Mouse (Mus musculus): ENCODE measurements around the gene Sh3bgrl. TPM values are rescaled to one million over a fixed set of nuclear protein-coding genes. Genes with fewer than 3 reads are reported as not detected.
"Not testable (repeated sequence)": the region's sequence is repeated elsewhere in the genome, so short reads cannot be mapped to it uniquely, and the experiment has no call there.

The Sh3bgrl gene
- polyA plus RNA-seq (2015; fragmentation: Nextera tagmentation; extraction: Ambion mirVana) = 196 and 202 TPM in 2 replicates

DNA sequence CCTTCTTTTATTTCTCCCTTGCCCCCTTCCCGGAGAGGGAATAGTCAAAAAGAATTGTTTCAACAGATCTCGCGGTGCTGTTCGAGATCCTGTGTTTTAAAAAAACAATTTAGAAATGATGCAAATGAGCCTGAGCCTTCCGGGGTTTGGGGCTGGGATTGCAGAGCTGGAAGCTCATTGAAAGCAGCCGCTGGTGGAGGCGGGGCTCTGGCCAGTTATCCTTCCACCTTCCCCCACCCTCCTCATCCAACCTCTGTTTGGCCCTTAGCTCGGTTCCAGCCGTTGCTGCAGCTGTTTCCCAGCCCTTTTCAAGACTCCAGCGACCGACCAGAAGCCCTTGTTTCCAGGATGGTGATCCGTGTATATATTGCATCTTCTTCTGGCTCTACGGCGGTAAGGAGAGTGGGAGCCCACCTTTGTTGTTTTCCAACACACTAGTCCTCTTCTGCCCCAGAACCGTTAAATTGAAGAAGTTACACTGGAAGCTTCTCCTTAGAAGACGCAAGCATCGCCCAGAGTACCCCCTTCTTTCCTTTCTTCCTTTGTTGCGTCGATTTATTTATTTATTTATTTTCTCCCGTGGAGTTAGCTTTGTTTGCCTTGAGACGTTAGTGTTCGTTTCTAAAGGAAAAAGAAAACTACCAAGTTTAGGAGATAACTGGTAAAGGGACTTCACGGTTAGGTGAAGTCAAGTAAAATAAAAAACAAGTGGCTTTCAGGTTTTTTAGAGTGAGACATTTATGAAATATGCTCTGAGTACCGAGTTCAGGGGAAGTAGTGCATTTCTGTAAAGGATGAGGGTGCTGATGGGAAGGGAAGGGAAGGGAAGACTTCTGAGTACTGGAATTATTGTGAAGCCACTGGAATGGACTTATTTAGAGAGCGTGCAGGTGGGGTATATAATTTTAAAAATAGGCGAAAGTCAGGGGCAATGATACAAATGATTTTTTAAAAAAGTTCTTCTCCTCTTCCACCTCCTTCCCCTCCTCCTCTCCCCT lies at the start of gene Sh3bgrl:
TSS of gene Sh3bgrl (plus strand) at position 121 of the 998 bp plus-strand sequence.
- no peaks in the 10 kb centered on the region for H3K36me3 ChIP-seq
- H3K9ac ChIP-seq = peak within 1 kb of the TSS; percentile 71
- H3K4me3 ChIP-seq = peak within 1 kb of the TSS; percentile 52
- H3K27me3 ChIP-seq = no peaks in the 10 kb centered on the region
- 16% methylated on average over 26 of the region's 26 CpGs for WGBS
- peak within 1 kb of the TSS; percentile 56 for H3K4me2 ChIP-seq
- H3K9me3 ChIP-seq = no peaks in the 10 kb centered on the region
- peak; percentile 88 for ATAC-seq (ENCODE audit: insufficient number of reproducible peaks, insufficient read depth, low FRiP score, low TSS enrichment, low read depth)
- H3K27ac ChIP-seq = peak within 1 kb of the TSS; percentile 92
- H3K4me1 ChIP-seq = no peaks in the 10 kb centered on the region

DNA sequence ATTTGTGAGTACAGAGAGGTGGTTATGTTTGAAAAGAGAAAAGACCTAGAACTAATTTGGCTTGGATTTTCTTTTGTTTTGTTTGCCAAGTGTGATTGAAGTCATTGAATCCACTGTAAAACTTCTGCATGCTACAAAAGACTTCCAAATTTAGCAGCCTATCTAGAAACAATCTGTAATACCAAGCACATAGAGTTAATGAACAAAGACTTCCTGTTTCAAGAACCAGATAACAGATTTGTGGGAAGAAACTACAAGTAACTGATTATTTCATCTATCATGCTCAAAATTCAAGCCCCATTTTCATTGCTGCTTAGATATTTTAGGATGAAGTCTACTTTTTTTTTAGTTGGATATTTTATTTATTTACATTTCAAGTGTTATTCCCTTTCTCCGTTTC lies 47.4 kb upstream of the Sh3bgrl start:
- Histone ChIP-seq H3K4me1 (no peaks in the 10 kb centered on the region), H3K27me3 (no peaks in the 10 kb centered on the region), H3K9me3 (no peaks in the 10 kb centered on the region), H3K9ac (no peak overlapping the region), H3K4me3 (no peak overlapping the region), H3K27ac (no peak overlapping the region), H3K4me2 (no peak overlapping the region), H3K36me3 (no peaks in the 10 kb centered on the region)
- WGBS = 64% methylated on average over 1 of the region's 1 CpGs
- no peak for ATAC-seq (ENCODE audit: insufficient number of reproducible peaks, insufficient read depth, low FRiP score, low TSS enrichment, low read depth)

DNA sequence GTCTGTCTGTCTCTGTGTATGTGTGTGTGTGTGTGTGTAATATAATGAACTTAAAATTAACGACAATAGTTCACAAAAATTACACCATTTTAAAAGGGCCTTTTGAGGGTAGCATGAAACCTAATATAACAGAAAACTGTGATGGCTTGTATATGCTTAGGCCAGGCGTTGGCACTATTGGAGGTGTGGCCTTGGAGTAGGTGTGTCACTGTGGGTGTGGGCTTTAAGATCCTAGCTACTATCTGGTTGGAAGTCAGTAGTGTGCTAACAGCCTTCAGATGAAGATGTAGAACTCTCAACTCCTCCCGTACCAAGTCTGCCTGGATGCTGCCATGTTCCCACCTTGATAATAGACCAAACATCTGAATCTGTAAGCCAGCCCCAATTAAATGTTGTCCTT lies 23.4 kb upstream of the Sh3bgrl start:
- no peak overlapping the region for H3K4me3 ChIP-seq
- no peak overlapping the region for H3K27ac ChIP-seq
- H3K4me2 ChIP-seq = no peak overlapping the region
- no peaks in the 10 kb centered on the region for H3K9me3 ChIP-seq
- 88% methylated on average over 3 of the region's 3 CpGs for WGBS
- no peaks in the 10 kb centered on the region for H3K4me1 ChIP-seq
- H3K9ac ChIP-seq = no peak overlapping the region
- no peaks in the 10 kb centered on the region for H3K36me3 ChIP-seq
- no peaks in the 10 kb centered on the region for H3K27me3 ChIP-seq
- no peak for ATAC-seq (ENCODE audit: insufficient number of reproducible peaks, insufficient read depth, low FRiP score, low TSS enrichment, low read depth)

DNA sequence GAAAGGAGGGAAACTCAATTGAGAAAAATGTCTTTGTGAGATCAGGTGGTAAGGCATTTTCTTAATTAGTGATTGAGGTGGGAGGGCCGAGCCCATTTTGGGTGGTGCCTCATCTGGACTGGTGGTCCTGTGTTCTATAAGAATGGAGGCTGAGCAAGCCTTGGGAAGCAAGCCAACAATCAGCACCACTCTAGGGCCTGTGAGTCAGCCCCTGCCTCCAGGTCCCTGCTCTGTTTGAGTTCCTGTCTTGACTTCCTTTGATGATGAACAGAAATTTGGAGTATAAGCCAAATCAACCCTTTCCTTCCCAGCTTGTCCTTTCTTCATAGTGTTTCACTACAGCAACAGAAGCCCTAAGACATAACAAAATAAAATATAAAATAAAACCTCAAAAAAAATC lies 19.4 kb upstream of the Sh3bgrl start:
- Histone ChIP-seq H3K27me3 (no peaks in the 10 kb centered on the region), H3K4me2 (no peak overlapping the region), H3K4me1 (no peaks in the 10 kb centered on the region), H3K9me3 (no peaks in the 10 kb centered on the region), H3K4me3 (no peak overlapping the region), H3K9ac (no peak overlapping the region), H3K27ac (no peak overlapping the region), H3K36me3 (no peaks in the 10 kb centered on the region)
- WGBS = 54% methylated on average over 1 of the region's 1 CpGs
- no peak for ATAC-seq (ENCODE audit: insufficient number of reproducible peaks, insufficient read depth, low FRiP score, low TSS enrichment, low read depth)

DNA sequence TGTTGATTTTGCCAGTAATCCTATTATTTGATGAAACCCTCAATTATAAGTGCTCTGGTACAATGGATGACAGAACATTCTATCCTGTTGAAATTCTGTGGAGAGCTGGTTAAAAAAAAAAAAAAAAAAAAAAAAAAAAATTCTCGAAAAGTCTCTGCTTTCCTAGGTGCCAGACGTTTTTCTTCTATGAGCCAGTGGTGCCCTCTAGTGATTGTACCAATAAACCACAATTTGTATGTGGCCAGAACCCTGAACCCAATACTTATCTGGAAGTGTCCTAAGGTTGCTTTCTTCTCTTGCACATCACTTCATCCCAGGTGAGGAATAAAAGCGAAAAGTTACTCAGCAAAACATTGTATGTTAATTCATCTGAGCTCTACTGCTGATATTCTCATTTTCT lies 18.8 kb upstream of the Sh3bgrl start:
- Histone ChIP-seq H3K4me1 (no peaks in the 10 kb centered on the region), H3K4me3 (no peak overlapping the region), H3K9ac (no peak overlapping the region), H3K27ac (no peak overlapping the region), H3K9me3 (no peaks in the 10 kb centered on the region), H3K36me3 (no peaks in the 10 kb centered on the region), H3K27me3 (no peaks in the 10 kb centered on the region), H3K4me2 (no peak overlapping the region)
- 20% methylated on average over 3 of the region's 3 CpGs for WGBS
- ATAC-seq (ENCODE audit: insufficient number of reproducible peaks, insufficient read depth, low FRiP score, low TSS enrichment, low read depth) = no peak

DNA sequence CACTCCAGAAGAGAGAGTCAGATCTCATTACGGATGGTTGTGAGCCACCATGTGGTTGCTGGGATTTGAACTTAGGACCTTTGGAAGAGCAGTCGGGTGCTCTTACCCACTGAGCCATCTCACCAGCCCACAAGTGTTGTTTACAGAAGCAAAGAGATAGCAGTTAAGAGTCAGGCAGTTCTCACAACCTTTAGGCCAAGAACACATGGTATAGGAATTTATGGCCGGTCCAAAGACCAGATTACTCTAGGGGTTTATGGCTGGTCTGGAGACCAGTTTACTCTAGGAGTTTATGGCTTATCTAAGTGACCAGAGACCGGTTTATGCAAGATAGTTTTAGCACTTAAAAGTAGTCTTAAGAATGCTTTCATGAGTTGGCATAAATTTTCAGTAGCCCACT lies 15.8 kb upstream of the Sh3bgrl start:
- ATAC-seq (ENCODE audit: insufficient number of reproducible peaks, insufficient read depth, low FRiP score, low TSS enrichment, low read depth); H3K27ac ChIP-seq; H3K27me3 ChIP-seq; H3K4me1 ChIP-seq; H3K36me3 ChIP-seq; H3K9ac ChIP-seq; H3K4me2 ChIP-seq; H3K4me3 ChIP-seq; H3K9me3 ChIP-seq: not testable (repeated sequence)
- WGBS = 88% methylated on average over 4 of the region's 4 CpGs

DNA sequence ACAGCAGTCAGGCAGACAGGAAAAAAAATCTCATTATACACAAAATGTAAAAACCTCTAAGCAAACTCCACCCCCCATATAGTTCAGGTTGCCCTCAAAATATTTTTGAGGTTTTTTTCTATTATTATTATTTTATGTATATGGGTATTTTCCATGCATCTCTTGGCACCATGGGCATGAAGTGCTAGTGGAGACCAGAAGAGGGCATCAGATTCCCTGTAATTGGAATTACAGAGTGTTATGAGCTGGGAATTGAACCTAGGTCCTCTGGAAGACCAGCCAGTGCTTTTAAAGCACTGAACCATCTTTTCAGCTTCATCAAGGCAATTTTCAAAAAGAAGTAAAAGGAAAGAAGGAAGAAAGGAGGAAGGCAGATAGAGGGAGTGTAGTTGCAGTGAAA lies 8.1 kb upstream of the Sh3bgrl start:
- no peak overlapping the region for H3K27ac ChIP-seq
- no peak overlapping the region for H3K4me2 ChIP-seq
- no peak for ATAC-seq (ENCODE audit: insufficient number of reproducible peaks, insufficient read depth, low FRiP score, low TSS enrichment, low read depth)
- H3K4me1 ChIP-seq = no peaks in the 10 kb centered on the region
- no peaks in the 10 kb centered on the region for H3K36me3 ChIP-seq
- H3K27me3 ChIP-seq = no peaks in the 10 kb centered on the region
- H3K9me3 ChIP-seq = no peaks in the 10 kb centered on the region
- no peak overlapping the region for H3K9ac ChIP-seq
- no peak overlapping the region for H3K4me3 ChIP-seq

DNA sequence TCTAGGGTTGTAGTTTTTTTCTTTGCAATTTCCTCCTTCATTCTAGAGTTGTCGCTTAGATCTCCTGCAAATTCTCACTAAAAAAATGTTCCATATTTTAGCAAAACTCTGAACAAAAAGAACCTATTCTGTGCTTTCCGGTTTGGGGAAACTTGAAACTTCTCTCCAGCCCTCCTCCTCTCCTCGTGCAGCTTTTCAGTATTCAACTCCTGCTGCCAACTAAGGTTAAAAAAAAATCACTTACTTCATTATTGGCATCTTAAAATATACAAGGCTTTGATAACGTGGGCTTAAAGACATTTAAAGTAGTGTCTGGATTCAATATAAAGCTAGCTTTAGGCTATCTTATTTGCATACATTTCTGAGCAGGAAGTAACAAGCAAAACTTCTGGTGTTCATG lies 365 bp upstream of the Sh3bgrl start:
- Histone ChIP-seq H3K4me2 (peak overlapping the region; percentile 56), H3K36me3 (no peaks in the 10 kb centered on the region), H3K9ac (no peak overlapping the region), H3K27me3 (no peaks in the 10 kb centered on the region), H3K9me3 (no peaks in the 10 kb centered on the region), H3K27ac (peak overlapping the region; percentile 92), H3K4me1 (no peaks in the 10 kb centered on the region), H3K4me3 (peak overlapping the region; percentile 52)
- ATAC-seq (ENCODE audit: insufficient number of reproducible peaks, insufficient read depth, low FRiP score, low TSS enrichment, low read depth) = no peak
- WGBS = 11% methylated on average over 4 of the region's 4 CpGs

DNA sequence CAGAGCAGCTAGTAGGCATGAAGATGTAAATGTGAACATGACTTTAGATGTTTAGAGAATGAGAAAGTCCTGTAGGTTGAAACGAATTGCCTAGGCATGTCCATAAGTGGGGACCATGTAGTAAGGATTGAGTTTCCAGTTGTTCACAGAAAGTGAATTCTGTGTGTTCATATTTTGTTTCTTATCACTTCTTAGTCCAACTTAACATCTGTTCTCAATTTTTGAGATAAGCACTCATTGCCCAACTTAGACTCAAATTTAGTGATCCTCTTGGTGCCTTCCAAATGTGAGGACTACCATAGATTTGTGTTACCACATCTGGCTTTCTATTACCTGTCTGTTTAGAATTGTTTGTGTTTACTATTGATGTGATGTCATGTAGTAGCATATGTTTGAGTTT lies 3.3 kb downstream of the Sh3bgrl start:
- H3K4me1 ChIP-seq = no peaks in the 10 kb centered on the region
- WGBS = 70% methylated on average over 1 of the region's 1 CpGs
- no peaks in the 10 kb centered on the region for H3K27me3 ChIP-seq
- no peak overlapping the region for H3K4me3 ChIP-seq
- no peaks in the 10 kb centered on the region for H3K36me3 ChIP-seq
- H3K9me3 ChIP-seq = no peaks in the 10 kb centered on the region
- no peak for ATAC-seq (ENCODE audit: insufficient number of reproducible peaks, insufficient read depth, low FRiP score, low TSS enrichment, low read depth)
- no peak overlapping the region for H3K27ac ChIP-seq
- no peak overlapping the region for H3K9ac ChIP-seq
- H3K4me2 ChIP-seq = no peak overlapping the region

DNA sequence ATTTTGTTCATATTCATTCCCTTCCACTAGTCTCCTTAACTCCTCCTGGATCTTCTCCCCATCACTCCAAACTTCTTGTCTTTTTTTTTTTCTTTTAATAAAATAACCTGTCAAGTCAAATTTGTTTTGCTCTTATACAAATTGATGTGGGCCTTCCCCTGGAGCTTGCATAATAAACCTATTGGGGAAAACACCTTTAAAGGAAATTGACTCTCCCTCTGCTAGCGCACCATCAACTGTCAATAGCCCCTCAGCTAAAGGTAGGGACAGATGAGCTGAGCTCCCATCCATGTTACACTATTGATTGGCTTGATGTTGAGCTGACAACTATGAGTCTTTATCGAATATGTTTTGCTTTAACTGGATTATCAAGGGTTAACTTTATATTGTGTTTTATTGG lies 5.3 kb downstream of the Sh3bgrl start:
- ATAC-seq (ENCODE audit: insufficient number of reproducible peaks, insufficient read depth, low FRiP score, low TSS enrichment, low read depth) = no peak
- Histone ChIP-seq H3K27ac (no peak overlapping the region), H3K4me1 (no peaks in the 10 kb centered on the region), H3K27me3 (no peaks in the 10 kb centered on the region), H3K36me3 (no peaks in the 10 kb centered on the region), H3K4me3 (no peak overlapping the region), H3K9me3 (no peaks in the 10 kb centered on the region), H3K4me2 (no peak overlapping the region), H3K9ac (no peak overlapping the region)
- 84% methylated on average over 2 of the region's 2 CpGs for WGBS

DNA sequence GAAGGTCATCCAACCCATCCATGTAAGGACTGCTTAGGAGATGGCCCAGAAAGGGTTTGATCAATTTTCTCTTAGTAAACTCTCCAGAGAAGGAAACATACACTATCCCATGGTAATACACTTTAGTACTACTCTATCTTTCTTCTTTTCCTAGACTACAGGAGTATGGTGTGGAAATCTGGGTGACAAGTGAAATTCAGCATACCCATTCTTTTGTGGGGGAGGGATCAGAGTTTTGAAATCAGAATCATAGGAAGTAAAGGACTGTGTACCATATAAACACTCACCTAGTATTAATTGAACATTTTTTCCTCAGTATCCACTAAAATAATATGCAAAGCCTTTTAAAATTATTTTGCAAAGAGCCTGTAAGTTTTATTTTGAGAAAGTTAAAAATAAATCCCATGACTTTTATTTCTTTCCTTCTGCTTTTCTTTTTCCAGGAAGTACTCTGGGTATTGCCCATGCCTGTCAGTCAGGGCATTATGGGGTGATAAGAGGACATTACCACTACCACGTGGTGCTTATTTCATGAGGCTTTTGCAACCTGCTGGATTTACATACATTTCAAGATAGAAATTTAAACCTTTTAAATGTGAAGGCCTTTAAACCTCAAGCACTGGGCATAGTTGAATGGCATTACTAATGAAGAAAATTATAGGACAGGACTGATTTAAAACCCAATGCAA lies 13.1 kb downstream of the Sh3bgrl start:
- WGBS = 11% methylated on average over 1 of the region's 1 CpGs
- no peaks in the 10 kb centered on the region for H3K4me1 ChIP-seq
- H3K4me3 ChIP-seq = no peak overlapping the region
- no peaks in the 10 kb centered on the region for H3K36me3 ChIP-seq
- H3K27ac ChIP-seq = no peak overlapping the region
- no peaks in the 10 kb centered on the region for H3K27me3 ChIP-seq
- no peak overlapping the region for H3K9ac ChIP-seq
- no peak for ATAC-seq (ENCODE audit: insufficient number of reproducible peaks, insufficient read depth, low FRiP score, low TSS enrichment, low read depth)
- no peaks in the 10 kb centered on the region for H3K9me3 ChIP-seq
- H3K4me2 ChIP-seq = no peak overlapping the region

DNA sequence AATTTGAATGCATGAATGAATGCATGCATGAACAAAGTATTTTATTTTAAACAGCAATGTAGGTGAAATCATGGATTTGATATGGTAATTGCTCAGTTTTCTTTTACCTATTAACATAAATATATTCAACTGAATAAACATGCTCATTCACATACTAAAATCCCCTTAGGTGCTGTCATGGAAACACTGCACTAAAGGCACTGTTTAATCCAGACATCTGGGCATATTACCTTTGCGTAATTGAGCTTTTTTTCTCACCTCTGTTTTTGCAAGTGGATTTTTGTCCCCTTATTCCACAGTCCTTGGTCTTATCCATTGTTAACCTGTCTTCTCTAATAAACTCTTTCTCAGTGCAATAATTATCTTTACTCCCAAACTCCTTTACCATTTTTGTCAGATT lies 17.7 kb downstream of the Sh3bgrl start:
- ATAC-seq (ENCODE audit: insufficient number of reproducible peaks, insufficient read depth, low FRiP score, low TSS enrichment, low read depth) = no peak
- 78% methylated on average over 1 of the region's 1 CpGs for WGBS

More for the DNA sequence above, 17.7 kb downstream of the Sh3bgrl start:
- Histone ChIP-seq H3K4me2 (no peak overlapping the region), H3K27ac (no peak overlapping the region), H3K4me1 (no peaks in the 10 kb centered on the region), H3K36me3 (no peaks in the 10 kb centered on the region), H3K9me3 (no peaks in the 10 kb centered on the region), H3K9ac (no peak overlapping the region), H3K27me3 (no peaks in the 10 kb centered on the region), H3K4me3 (no peak overlapping the region)
